Mouse (Mus musculus): ENCODE data around the gene Sin3a.

Sin3a gene

GRCm38 (mm10) chr9:57166173-57166572 lies 94.3 kb downstream of the Sin3a start:
- no peak for DNase-seq (ENCODE audit: low spot score in 2 of 2)

- no peak for DNase-seq (ENCODE audit: low spot score in 2 of 2)
These were observed 96.6 kb downstream of the Sin3a start for GRCm38 (mm10) chr9:57168411-57168810.

All from frontal cortex, postnatal 25 days (tissue).